Mouse (Mus musculus): Measurements from ENCODE around the gene Supt16.

The Supt16 gene

GRCm38 (mm10) chr14:52197156-52197878, at the start of gene Supt16:
Supt16 (minus strand) TSS chr14:52197416.
- DNase-seq (ENCODE audit: low spot score in 2 of 2): peak; percentile 75 to 78

DNA sequence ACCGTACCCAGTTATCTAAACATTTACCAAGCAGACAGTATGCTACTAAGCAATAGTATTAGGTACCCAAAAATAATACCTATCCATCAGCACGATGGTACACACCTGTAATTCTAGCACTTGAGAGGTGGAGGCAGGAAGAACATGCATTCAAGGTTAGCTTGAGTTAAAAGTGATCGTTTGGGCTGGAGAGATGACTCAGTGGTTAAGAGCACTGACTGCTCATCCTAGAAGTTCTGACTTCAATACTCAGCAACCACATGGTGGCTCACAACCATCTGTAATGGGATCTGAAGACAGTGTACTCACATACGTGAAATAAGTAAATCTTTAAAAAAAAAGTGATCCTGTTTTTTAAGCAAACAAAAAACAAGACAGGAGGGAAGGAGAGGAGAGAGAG, 48.9 kb upstream of the Supt16 start:
- no peak for DNase-seq (ENCODE audit: low spot score in 2 of 2)

GRCm38 (mm10) chr14:52244690-52245042, 47.5 kb upstream of the Supt16 start:
- DNase-seq (ENCODE audit: low spot score in 2 of 2): no peak

- DNase-seq (ENCODE audit: low spot score in 2 of 2): peak; percentile 98 to 99
Measured at GRCm38 (mm10) chr14:52244041-52244689, 46.9 kb upstream of the Supt16 start.

GRCm38 (mm10) chr14:52236216-52236615, 39.0 kb upstream of the Supt16 start:
- no peak for DNase-seq (ENCODE audit: low spot score in 2 of 2)

DNA sequence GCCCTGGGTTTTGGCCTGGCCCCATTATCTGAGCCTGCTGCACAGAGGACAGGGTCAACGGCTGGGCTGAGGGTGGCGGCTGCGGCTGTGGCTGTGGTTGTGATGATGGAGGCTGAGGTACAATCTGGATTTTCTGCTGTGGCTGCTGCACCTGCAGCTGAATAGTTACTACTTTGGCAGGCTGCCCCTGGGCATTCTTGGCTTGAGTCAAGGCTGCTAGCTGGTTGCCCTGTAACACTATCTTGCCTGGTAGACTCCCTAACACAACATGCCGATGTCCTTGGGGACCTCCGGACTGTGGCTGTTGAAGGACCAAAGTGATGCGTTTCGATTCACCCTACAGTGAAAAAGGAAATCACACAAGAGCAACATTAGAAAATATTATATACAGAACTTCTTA, 37.9 kb upstream of the Supt16 start:
- peak; percentile 7 to 31 for DNase-seq (ENCODE audit: low spot score in 2 of 2)

- DNase-seq (ENCODE audit: low spot score in 2 of 2): no peak
Measured at GRCm38 (mm10) chr14:52232249-52232648, 35.0 kb upstream of the Supt16 start.

GRCm38 (mm10) chr14:52225972-52226371, 28.8 kb upstream of the Supt16 start:
- no peak for DNase-seq (ENCODE audit: low spot score in 2 of 2)

DNA sequence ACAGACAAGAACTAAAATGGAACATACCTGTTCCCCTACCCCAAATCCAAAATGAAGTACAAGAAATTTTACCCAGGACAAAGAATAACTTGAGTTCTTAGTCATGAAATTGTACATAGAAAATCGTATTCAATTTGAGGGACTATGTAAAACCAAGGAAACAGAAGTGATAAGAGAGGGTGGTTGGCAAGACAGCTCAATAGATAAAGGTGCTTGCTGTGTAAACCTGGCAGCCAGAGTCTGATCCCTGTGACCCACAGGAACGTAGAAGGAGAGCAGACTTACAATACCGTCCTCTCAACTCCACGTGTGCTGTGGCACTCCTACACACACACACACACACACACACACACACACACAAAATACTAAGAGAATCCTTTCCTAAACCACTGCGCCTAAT, 20.0 kb upstream of the Supt16 start:
- DNase-seq (ENCODE audit: low spot score in 2 of 2): no peak

GRCm38 (mm10) chr14:52199412-52199811, 2.2 kb upstream of the Supt16 start:
- DNase-seq (ENCODE audit: low spot score in 2 of 2): no peak

DNA sequence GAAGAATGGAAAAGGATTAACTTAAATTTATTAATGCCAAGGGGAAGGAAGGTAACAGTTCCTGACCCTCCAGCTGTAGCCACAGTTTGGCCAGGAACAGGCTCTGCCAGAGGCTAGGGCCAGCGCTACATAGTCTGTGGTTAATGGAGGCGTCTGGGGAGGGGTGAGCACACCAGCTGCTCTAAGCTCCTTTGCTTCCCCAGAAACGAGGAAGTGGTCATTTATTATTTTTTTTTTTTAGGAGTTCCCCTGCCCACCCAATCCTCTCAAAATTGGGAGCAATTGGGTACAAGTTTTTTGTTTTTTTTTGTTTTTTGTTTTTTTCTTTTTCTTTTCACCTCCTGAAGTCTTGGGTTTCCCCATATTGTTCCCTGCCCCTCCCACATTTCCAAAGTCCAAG, 925 bp upstream of the Supt16 start:
- DNase-seq (ENCODE audit: low spot score in 2 of 2): no peak

GRCm38 (mm10) chr14:52196230-52197155, 723 bp downstream of the Supt16 start:
- DNase-seq (ENCODE audit: low spot score in 2 of 2): no peak

- no peak for DNase-seq (ENCODE audit: low spot score in 2 of 2)
Measured at GRCm38 (mm10) chr14:52195691-52196090, 1.5 kb downstream of the Supt16 start.

DNA sequence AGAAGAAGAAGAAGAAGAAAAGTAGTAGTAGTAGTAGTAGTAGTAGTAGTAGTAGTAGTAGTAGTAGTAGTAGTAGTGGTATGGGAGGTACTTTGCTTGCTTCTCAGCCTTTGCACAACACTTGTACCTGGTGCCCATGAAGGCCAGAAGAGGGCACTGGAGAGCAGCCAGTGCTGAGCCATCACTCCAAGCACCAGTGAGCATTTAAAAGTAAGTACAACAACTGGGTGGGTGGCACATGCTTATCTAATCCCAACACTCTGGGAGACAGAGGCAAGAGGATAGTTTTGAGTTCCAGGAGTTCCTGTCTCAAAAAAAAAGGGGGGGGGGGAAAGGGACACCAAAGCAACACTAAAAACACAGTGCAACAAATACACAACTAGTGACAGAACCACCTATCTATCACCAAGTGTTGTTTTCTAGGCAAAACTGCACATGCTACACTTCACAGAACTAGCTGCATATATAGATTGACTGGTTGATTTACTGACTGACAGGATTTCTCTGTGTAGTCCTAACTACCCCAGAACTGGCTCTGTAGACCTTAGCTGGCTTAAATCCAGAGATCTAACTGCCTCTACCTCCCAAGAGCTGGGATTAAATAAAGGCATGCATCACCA, 6.4 kb downstream of the Supt16 start:
- no peak for DNase-seq (ENCODE audit: low spot score in 2 of 2)

DNA sequence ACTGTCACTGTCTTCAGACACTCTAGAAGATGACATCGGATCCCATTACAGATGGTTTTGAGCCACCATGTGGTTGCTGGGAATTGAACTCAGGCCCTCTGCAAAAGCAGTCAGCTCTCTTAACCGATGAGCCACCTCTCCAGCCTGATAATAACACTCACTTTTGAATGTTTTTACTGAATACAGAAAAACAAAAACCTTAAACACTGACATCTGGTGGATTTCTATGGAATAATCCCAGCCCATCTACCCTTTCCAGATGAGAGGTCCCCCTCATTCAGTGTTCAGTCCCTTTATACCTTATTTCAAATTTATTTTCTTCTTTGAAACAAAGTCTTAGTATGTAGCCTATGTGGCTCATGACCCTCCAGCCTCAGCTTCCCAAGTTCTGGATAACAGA, 7.7 kb downstream of the Supt16 start:
- DNase-seq (ENCODE audit: low spot score in 2 of 2): no peak

DNA sequence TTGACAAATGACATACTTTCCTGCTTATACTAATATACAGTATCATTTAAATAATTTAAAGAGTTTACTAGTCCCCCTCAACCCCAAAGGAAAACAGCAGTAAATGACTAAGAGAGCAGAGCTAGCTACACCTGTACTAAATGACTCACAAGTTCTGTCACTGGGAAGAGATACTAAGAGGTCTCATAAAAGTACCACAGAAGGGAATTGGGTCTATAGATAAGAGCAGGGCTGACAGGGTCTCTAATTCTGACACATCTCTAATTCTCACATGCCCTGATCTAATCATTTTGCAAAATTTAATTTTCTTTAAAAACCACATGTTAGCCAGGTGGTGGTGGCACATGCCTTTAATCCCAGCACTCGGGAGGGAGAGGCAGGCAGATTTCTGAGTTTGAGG, 8.4 kb downstream of the Supt16 start:
- no peak for DNase-seq (ENCODE audit: low spot score in 2 of 2)

DNA sequence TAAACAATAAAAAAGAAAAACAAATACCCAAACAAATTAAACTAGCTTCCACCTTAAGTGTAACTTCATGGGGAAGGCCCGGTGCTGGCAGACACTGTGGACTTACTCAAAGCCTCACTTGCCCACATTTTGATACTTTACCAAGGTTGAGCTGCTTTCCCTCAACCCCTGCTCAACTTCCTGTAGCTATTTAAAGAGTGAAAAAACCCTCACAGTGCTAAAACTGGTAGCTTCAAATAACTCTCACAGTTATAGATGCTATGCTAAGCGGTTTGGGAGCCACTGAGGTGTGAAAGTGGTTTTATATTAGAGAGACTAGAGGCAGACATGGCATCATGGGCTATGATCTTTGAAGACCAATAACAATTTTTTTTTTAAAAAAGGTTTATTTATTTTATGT, 30.6 kb downstream of the Supt16 start:
- DNase-seq (ENCODE audit: low spot score in 2 of 2): no peak

GRCm38 (mm10) chr14:52160911-52161310, 36.3 kb downstream of the Supt16 start:
- no peak for DNase-seq (ENCODE audit: low spot score in 2 of 2)

- DNase-seq (ENCODE audit: low spot score in 2 of 2): no peak
Measured at GRCm38 (mm10) chr14:52155008-52155407, 42.2 kb downstream of the Supt16 start.

GRCm38 (mm10) chr14:52152613-52153012, 44.6 kb downstream of the Supt16 start:
- no peak for DNase-seq (ENCODE audit: low spot score in 2 of 2)

GRCm38 (mm10) chr14:52152179-52152578, 45.0 kb downstream of the Supt16 start:
- DNase-seq (ENCODE audit: low spot score in 2 of 2): no peak

DNA sequence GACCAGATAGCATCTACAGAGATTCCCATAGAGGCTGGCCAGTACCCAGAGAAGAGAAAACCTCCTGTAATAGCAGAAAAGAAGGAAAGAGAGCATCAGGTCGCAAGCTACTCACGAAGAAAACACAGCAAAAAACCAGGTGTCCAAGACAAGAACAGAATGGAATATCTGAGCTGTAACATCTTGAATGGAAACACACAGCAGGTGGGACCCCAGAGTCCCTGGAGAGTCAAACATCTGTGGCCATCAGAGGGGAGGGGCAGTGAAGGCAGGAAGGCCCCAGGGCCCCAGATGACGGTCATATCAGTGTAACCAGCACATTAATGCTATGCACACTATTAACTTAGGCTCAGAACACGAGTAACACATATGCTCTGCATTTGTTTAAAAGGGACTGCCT, 47.3 kb downstream of the Supt16 start:
- no peak for DNase-seq (ENCODE audit: low spot score in 2 of 2)

All from heart, adult 9 months (tissue).